Mouse (Mus musculus) stomach, embryonic 14.5 days (tissue): Measurements from ENCODE around the gene Rbm4b. TPM values are rescaled to one million over a fixed set of nuclear protein-coding genes. Genes with fewer than 3 reads are reported as not detected.

Experiments used
- ATAC-seq: fragments of 200-750 bp; cut with Nextera tagmentation; 2 replicates; pipeline ENCODE4 v1.8.0; 2017; ENCODE audit warnings: low read depth, moderate TSS enrichment; ENCODE audit not compliant: insufficient number of reproducible peaks, insufficient read depth, low FRiP score
- H3K27ac ChIP-seq: fragments of 300-500 bp; sonication (generic); 2 replicates; pipeline ENCODE4 v1.5.1; 2014; ENCODE audit warnings: mild to moderate bottlenecking, low read length, moderate library complexity, mixed read lengths
- H3K27me3 ChIP-seq: fragments of 300-500 bp; sonication (generic); 2 replicates; pipeline ENCODE4 v1.6.1; 2014; ENCODE audit warnings: low read length, control low read depth, mixed read lengths; ENCODE audit not compliant: control insufficient read depth, insufficient read depth
- H3K36me3 ChIP-seq: fragments of 300-500 bp; sonication (generic); 2 replicates; pipeline ENCODE4 v1.6.1; 2014; ENCODE audit warnings: mild to moderate bottlenecking, control low read depth, low read length, moderate library complexity, mixed read lengths; ENCODE audit not compliant: control insufficient read depth, insufficient read depth
- H3K4me1 ChIP-seq: fragments of 300-500 bp; sonication (generic); 2 replicates; pipeline ENCODE4 v1.6.1; 2014; ENCODE audit warnings: low read length, control low read depth, mixed read lengths; ENCODE audit not compliant: control insufficient read depth, insufficient read depth
- H3K4me2 ChIP-seq: fragments of 300-500 bp; sonication (generic); replicated peaks from 2 replicates; pipeline ENCODE4 v1.6.1; 2014; ENCODE audit warnings: low read depth, low read length, control low read depth
- H3K4me3 ChIP-seq: fragments of 300-500 bp; sonication (generic); 2 replicates; pipeline ENCODE4 v1.5.1; 2014; ENCODE audit warnings: low read depth, low read length, control low read depth
- H3K9ac ChIP-seq: fragments of 300-500 bp; sonication (generic); replicated peaks from 2 replicates; pipeline ENCODE4 v1.6.1; 2014; ENCODE audit warnings: low read depth, mild to moderate bottlenecking, control low read depth, low read length, moderate library complexity, mixed read lengths
- H3K9me3 ChIP-seq: fragments of 300-500 bp; sonication (generic); 2 replicates; pipeline ENCODE4 v1.6.1; 2016; ENCODE audit warnings: low read depth, low read length, control low read depth; ENCODE audit not compliant: control insufficient read depth
- WGBS: fragments of 180-500 bp; shearing (Covaris S2); extraction: QIAGEN DNeasy Blood & Tissue Kit; methylation state at CpG from one replicate; pipeline ENCODE4 v1.1.7; 2014; 5-methylcytosine and 5-hydroxymethylcytosine counted together
- polyA plus RNA-seq: library from polyadenylated mRNA; unstranded; fragments of >200 nt; fragmentation: Nextera tagmentation; extraction: Ambion mirVana; gene quantifications from 2 replicates; pipeline ENCODE4 v1.2.1, GENCODE M21; 2014

Rbm4b gene
- polyA plus RNA-seq, 1 experiment from 2014 or later, result 79.1 TPM

- Histone ChIP-seq H3K4me1 (0 out of 2 replicates have a peak, but pooled peaks cover 4% of the 10 kb centered on the region), H3K27me3 (peaks cover 17% of the 10 kb centered on the region; the same call in 1 of the 2 replicates), H3K4me2 (no peak overlapping the region), H3K9me3 (no peaks in the 10 kb centered on the region), H3K27ac (no peak overlapping the region), H3K4me3 (no peak overlapping the region), H3K9ac (no peak overlapping the region), H3K36me3 (no peaks in the 10 kb centered on the region)
- ATAC-seq, result no peak
- 97% methylated on average over 14 of the region's 14 CpGs for WGBS
Measured at GRCm38 (mm10) chr19:4716756-4717155, 39.5 kb upstream of the Rbm4b start.

- H3K36me3 ChIP-seq, result no peaks in the 10 kb centered on the region
- WGBS, result 96% methylated on average over 2 of the region's 2 CpGs
- no peak overlapping the region for H3K4me2 ChIP-seq
- ATAC-seq, result no peak
- H3K27me3 ChIP-seq, result peaks cover 15% of the 10 kb centered on the region; the same call in 1 of the 2 replicates
- no peak overlapping the region for H3K27ac ChIP-seq
- no peak overlapping the region for H3K4me3 ChIP-seq
- H3K9me3 ChIP-seq, result no peaks in the 10 kb centered on the region
- H3K4me1 ChIP-seq, result 0 out of 2 replicates have a peak, but pooled peaks cover 3% of the 10 kb centered on the region
- no peak overlapping the region for H3K9ac ChIP-seq
Measured at GRCm38 (mm10) chr19:4717281-4717680, 39.0 kb upstream of the Rbm4b start.

- H3K9me3 ChIP-seq, result no peaks in the 10 kb centered on the region
- ATAC-seq, result no peak
- no peaks in the 10 kb centered on the region for H3K4me1 ChIP-seq
- peak overlapping the region; percentile 3; the same call in 1 of the 2 replicates for H3K4me3 ChIP-seq
- no peak overlapping the region for H3K9ac ChIP-seq
- H3K36me3 ChIP-seq, result no peaks in the 10 kb centered on the region
- H3K4me2 ChIP-seq, result no peak overlapping the region; the same call in 1 of the 2 replicates
- no peak overlapping the region for H3K27ac ChIP-seq
- WGBS, result 30% methylated on average over 10 of the region's 12 CpGs
- H3K27me3 ChIP-seq, result peaks cover 6% of the 10 kb centered on the region; the same call in 1 of the 2 replicates
Measured at GRCm38 (mm10) chr19:4718716-4719115, 37.6 kb upstream of the Rbm4b start.

- Histone ChIP-seq H3K9ac (no peak overlapping the region), H3K4me2 (peak overlapping the region; percentile 43; the same call in 1 of the 2 replicates), H3K4me1 (no peaks in the 10 kb centered on the region), H3K27ac (no peak overlapping the region; the same call in 1 of the 2 replicates), H3K4me3 (no peak overlapping the region), H3K27me3 (no peaks in the 10 kb centered on the region), H3K36me3 (no peaks in the 10 kb centered on the region), H3K9me3 (no peaks in the 10 kb centered on the region)
- 21% methylated on average over 5 of the region's 5 CpGs for WGBS
- peak; percentile 91 for ATAC-seq
Measured at GRCm38 (mm10) chr19:4719351-4719764, 36.9 kb upstream of the Rbm4b start.

- H3K36me3 ChIP-seq, result no peaks in the 10 kb centered on the region
- peak overlapping the region; percentile 43 for H3K4me2 ChIP-seq
- H3K27me3 ChIP-seq, result no peaks in the 10 kb centered on the region
- H3K9ac ChIP-seq, result no peak overlapping the region
- no peak overlapping the region; the same call in 1 of the 2 replicates for H3K4me3 ChIP-seq
- no peak for ATAC-seq
- WGBS, result 74% methylated on average over 15 of the region's 15 CpGs
- H3K4me1 ChIP-seq, result no peaks in the 10 kb centered on the region
- H3K27ac ChIP-seq, result peak overlapping the region; percentile 63
- no peaks in the 10 kb centered on the region for H3K9me3 ChIP-seq
Measured at GRCm38 (mm10) chr19:4720112-4720511, 36.2 kb upstream of the Rbm4b start.

GRCm38 (mm10) chr19:4720671-4721244 is 35.5 kb upstream of the Rbm4b start:
- Histone ChIP-seq H3K9me3 (no peaks in the 10 kb centered on the region), H3K27ac (peak overlapping the region; percentile 63; the same call in 1 of the 2 replicates), H3K4me2 (peak overlapping the region; percentile 43), H3K27me3 (no peaks in the 10 kb centered on the region), H3K9ac (no peak overlapping the region), H3K4me1 (no peaks in the 10 kb centered on the region), H3K4me3 (peak overlapping the region; percentile 28), H3K36me3 (no peaks in the 10 kb centered on the region)
- 25% methylated on average over 11 of the region's 11 CpGs for WGBS
- peak; percentile 64 for ATAC-seq

- no peaks in the 10 kb centered on the region for H3K9me3 ChIP-seq
- no peaks in the 10 kb centered on the region; the same call in 1 of the 2 replicates for H3K36me3 ChIP-seq
Measured at GRCm38 (mm10) chr19:4729186-4729585, 27.1 kb upstream of the Rbm4b start.

GRCm38 (mm10) chr19:4733052-4733451 is 23.2 kb upstream of the Rbm4b start:
- no peaks in the 10 kb centered on the region for H3K9me3 ChIP-seq
- H3K4me1 ChIP-seq, result no peaks in the 10 kb centered on the region
- no peak overlapping the region for H3K9ac ChIP-seq
- H3K36me3 ChIP-seq, result peaks cover 7% of the 10 kb centered on the region
- WGBS, result 81% methylated on average over 3 of the region's 3 CpGs
- H3K4me3 ChIP-seq, result no peak overlapping the region
- H3K4me2 ChIP-seq, result no peak overlapping the region
- no peak overlapping the region for H3K27ac ChIP-seq
- no peaks in the 10 kb centered on the region for H3K27me3 ChIP-seq
- no peak for ATAC-seq

More at GRCm38 (mm10) chr19:4729186-4729585, 27.1 kb upstream of the Rbm4b start:
- no peak overlapping the region for H3K4me2 ChIP-seq
- no peak for ATAC-seq
- H3K9ac ChIP-seq, result no peak overlapping the region
- WGBS, result 72% methylated on average over 9 of the region's 9 CpGs
- no peak overlapping the region for H3K27ac ChIP-seq
- no peaks in the 10 kb centered on the region for H3K27me3 ChIP-seq
- no peaks in the 10 kb centered on the region for H3K4me1 ChIP-seq
- no peak overlapping the region for H3K4me3 ChIP-seq
